Mouse (Mus musculus) erythroblast, embryonic 14.5 days (primary cell): ENCODE measurements at regions not wholly inside any gene's neighbourhood (a gene's known extent, or its start where the extent isn't known, plus 50 kb on each side); places are given as distances from the start of the nearest gene placed in this dataset.

ENCODE experiments used
- GATA1 ChIP-seq: IDR thresholded peaks from 2 replicates; pipeline ENCODE4 v1.6.1; 2012; ENCODE audit warnings: low read length, inconsistent platforms, mixed read lengths
- TAL1 ChIP-seq: IDR thresholded peaks from 3 replicates; pipeline ENCODE4 v1.6.1; 2012; ENCODE audit warnings: low read length, inconsistent platforms, mixed read lengths

- no peak for TF ChIP-seq GATA1
- TF ChIP-seq TAL1, result no peak
Observed at GRCm38 (mm10) chr11:117596201-117596600, 57.9 kb upstream of the Tnrc6c start.
